Mouse (Mus musculus) spleen, adult 18-20 months (tissue): ENCODE data around the gene Exosc5.

Source experiments
- DNase-seq, 2 experiments: peaks; one replicate each; pipeline ENCODE4 v3.0.0; 2022; ENCODE audit warnings: mixed read lengths in 2 of 2

The Exosc5 gene

DNA sequence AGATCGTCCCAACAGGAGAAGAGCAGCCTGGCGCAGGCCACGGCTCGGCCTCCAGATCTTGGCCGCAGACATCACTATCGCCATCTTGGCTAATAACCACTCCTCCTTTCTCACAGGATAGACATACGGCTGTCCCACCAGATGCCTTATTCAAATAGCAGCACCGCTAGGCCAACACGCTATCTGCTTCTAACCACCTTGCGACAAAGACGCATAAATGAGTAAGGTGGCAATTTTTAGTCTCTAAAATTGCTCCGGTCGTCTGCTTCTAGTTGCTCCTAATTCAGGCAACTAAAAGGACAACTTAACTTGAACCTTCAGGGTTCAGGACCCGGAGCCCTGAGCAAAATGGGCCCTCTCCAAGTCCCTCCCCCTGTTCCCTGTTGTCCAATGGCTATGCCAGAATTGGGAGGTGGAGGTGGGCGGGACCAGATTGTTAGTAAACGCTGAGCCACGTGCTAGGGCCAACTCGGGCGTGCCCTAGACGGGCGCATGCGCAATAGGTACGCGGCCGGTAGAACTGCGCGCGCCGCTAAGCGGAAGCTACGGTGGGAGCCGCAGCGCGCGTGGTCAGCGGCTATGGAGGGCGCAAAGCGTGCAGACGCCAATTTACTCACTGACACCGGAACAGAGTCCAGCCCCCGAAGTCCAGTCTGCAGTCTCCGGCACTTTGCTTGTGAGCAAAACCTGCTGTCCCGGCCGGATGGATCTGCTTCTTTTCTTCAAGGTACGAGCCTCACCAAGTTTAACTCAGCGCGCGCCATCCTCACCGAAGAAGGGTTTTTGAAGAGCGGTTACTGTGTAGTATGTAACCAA is at the start of gene Exosc5, which contains the start of gene Bckdha:
Gene Exosc5, plus strand, starts transcription at position 508 of the 816 bp plus-strand sequence.
Gene Bckdha, minus strand, starts transcription at position 325 of the 816 bp plus-strand sequence.
- DNase-seq: peak; percentile 96 to 98

DNA sequence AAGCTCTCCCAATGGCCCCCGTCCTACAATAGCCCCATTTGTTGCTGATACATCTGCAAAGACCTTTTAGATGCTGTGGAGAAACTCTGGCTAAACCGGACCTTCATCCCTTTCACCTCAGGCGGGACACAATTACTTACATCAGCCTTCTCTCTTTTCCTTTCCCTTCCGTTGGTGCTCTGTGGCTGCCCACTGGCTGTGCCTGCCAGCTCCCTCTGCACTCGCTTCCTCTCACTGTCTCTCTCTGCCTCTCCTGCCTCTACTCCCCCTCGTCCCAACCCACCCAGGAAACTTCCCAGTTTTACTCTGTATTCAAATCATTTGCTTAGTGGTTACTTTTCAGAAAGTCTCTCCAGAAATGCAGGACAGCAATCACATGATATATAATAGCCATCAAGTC is 48.9 kb upstream of the Exosc5 start:
- no peak for DNase-seq

DNA sequence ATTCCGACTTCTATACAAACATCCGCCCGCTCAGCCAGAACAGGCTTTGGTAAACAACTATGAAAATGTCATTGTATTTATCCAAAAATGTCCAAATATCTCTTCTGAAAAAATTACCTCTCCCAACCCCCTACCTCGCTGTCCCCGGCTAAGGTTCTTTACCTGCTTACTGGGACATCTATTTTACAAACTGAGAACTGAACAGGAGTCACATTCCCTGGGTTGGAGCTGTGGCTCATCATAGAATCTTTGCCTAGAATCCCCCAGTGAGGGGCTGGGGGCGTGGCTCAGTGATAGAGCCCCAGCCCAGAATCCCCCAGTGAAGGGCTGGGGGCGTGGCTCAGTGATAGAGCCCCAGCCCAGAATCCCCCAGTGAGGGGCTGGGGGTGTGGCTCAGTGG is 47.5 kb upstream of the Exosc5 start:
- no peak for DNase-seq

DNA sequence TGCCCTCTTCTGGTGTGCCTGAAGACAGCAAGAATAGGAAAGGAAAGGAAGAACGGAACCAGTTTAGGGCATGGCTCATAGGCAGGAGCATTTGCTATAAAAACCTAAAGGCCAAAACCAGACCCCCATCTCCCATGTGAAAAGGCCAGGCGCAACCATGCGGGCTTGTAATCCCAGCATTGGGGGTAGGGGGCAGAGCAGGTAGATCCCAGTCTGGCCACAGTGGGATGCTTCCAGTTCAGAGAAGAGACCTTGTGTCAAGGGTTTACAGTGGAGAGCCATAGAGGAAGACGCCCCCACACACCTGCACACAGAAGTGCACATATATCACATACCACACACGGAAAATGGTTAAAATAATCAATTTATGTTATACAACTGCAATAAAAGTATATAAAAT is 44.9 kb upstream of the Exosc5 start:
- DNase-seq: no peak

DNA sequence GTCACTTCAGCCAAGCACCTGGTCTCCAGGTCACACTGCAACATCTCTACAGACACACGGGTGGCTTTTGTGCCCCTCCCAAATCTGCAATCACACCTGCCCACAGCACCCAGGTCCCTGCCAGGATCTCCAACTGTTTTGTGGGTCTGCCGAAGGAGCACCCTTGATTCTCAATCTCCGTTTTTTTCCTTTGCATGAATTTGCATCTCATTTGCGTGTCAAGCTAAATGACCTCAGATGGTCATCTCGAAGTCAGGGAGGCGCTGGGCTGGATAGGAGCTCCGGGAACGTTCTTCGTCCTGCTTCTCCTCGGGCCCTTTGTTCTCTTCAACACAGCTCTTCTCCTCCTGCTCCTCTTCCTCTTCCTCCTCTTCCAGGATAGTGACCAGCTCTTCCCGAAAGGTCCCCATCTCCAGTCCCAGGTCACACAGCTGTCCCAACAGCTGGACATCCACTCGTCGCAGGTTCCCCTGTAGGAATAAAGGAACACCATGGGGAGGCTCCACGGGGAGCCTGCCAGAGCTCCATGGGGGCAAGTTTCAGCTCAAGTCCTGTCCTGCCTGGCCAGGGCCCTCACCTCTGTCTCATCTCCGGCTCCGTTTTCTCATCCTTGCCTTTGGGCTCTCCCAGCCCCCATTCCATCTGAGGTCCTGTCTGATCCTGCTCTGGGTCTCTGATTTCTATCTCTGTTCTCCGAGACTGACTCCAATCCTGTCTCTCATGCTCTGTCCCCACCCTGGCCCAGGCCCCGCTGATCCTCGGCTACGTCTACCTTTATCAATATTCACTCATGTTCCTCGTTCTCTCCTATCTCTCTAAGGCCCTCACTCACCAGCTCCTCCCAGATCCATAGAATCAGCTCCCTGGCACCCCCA is 43.9 kb upstream of the Exosc5 start:
- no peak for DNase-seq

DNA sequence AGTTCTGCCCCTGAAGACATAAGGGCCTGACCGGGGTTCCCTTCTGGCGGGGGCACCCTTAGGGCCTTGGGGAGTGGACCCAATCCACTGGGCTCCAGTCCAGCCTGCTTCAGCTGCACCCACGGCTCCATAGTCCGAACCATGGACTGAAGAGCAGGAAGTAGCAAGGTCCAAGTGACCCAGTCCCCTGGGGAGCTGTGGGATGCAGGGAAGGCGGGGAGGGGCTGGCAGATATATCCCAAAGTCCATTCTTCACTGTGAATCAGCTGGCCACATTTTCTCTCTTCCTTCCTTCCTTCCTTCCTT is 43.3 kb upstream of the Exosc5 start, which contains the start of gene Erich4:
Gene Erich4, minus strand, starts transcription at position 187 of the 306 bp plus-strand sequence.
- no peak for DNase-seq

DNA sequence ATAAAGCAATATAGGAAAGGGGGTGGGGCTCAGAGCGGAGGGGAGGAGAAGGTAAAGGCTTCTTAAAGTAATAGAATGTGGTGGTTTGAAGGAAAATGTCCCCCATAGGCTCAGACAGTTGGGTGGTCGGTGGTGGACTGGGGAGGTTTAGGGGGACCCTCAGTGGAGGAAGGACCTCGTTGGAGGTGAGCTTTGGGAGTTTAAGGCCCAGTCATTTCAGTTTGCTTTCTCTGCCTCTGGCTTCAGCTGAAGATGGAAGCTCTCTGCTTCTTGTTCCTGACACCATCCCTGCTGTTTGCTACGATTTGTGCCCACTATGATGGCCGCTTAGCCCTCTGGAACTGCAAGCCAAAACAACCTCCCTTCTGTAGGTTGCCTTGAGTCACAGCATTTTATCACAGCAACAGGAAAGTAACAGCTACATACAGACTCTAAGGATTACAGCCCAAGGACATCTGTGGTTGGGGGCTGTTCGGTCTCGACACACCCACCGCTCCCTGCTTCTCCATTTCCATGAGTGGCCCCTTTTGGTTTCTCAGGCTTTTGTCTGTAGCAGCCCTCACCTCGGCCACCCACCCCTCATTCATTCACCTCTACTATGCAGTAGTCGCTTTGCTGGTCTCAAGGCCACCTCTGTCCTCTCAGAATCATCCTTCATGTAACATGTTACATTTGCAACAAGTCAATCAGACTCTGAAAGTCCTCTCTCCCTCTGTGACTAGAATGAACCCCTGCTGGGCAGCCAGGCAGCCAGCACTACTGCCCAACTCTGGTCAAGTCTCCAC is 41.4 kb upstream of the Exosc5 start:
- no peak for DNase-seq

DNA sequence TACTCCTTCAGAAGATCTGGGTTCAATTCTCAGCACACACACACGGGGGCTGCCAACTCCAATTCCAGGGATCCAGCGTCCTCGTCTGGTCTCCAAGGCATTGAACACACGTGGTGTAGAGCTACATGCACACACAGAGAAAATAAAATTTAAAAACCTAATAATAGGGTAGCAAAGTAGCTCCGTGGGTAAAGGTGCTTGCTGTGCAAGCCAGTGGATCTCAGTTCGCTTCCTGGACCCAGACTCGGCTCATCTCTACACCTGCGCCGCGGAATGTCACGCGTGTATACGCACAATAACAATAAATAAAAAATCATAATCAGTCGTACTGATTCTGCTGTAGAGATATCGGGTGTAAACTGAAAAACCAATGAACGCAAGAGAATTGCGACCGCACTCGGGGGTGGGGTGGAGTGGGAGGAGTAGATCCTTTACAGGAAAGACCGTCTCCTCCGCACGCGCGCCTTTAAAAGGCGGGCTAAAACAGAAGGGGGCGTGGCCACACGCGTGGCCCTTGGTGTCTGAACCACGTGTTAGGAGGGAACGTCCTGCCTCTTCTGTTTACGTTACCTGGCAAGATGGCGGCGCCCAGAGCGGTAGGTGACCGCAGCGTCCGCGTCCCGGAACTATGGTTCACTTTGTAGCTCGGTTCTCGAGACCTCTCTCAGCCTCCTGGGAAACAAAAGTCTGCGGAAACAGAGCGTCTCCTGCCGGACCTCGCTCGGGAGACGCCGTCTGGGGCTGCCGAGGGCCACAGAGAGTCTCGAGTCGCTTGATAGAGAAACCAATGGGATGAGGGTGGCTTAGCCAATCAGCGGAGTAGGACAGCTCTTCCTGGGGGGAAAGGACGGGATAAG is 39.9 kb upstream of the Exosc5 start, which contains the start of gene Dmac2:
Gene Dmac2, plus strand, starts transcription at position 550 of the 857 bp plus-strand sequence.
- DNase-seq: peak; percentile 95

DNA sequence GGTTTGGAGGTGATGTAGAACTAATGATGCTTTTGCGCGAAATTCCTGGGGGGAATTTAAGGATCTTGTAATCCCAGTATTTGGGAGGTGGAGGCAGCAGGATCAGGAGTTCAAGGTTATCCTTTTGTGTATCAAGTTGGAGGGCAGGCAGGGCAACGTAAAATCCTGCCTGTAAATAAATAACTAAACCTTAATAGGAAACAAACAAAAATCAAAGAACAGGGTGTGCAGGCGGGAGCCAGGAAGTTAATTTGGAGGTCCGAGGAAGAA is 39.3 kb upstream of the Exosc5 start:
- no peak for DNase-seq

DNA sequence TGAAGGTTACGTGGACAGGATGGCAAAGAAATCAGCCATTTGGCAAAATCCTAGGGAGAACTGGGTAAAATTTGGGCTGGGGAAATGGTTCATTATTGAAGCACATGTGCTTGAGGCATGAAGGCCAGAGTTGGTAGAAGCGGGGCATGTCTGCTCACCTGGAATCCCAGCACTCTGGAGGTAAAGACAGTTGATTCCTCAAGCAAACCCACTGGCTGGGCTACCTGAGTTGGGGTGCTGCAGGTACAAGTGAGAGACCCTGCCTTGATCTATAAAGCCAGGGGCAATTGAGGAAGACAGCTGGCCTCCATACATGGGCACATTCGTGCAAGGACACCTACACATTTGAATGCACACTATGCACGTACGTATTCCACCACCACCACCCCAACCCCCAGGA is 38.9 kb upstream of the Exosc5 start:
- no peak for DNase-seq

DNA sequence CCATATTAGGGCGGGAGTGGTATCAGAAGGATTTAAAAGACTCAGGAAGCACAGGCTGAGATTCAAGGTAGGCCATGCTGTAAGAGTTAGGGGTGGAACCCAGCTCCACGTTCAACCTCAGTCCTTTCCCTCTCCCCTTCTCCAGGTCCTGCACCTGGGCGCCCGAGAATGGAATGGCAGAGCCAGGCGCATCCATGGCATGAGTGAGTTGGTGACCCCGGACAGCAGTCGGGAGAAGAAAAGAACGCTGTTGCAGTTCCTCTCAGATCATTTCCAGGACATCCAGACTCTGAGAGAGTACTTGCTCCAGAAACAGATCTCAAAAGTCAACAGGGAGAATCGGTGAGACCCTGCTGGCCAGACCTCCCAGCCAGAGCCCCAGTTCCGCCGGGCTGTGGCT is 38.2 kb upstream of the Exosc5 start:
- no peak for DNase-seq

DNA sequence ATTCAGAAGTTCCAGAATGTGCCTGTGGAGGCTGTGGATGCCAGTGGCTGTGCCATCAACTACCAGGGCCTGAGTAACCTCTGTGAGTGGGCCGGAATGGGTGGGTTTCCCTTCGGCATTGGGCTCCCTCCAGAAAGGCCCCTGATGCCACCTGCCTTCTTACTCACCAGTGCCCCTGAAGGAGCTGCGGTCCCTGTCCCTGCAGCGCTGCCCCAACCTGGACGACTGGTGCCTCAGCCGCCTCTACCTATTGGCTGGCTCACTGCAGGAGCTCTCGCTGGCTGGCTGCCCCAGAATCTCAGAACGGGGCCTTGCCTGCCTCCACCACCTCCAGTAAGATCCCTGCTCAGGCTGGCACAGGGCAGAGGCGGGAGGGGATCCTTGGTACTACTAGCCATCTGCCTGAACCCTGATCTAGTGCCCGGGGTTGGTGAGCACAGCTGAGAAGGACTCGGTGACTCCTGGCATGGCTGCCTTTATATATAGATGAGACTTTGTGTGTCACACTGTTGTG is 35.0 kb upstream of the Exosc5 start:
- no peak for DNase-seq

DNA sequence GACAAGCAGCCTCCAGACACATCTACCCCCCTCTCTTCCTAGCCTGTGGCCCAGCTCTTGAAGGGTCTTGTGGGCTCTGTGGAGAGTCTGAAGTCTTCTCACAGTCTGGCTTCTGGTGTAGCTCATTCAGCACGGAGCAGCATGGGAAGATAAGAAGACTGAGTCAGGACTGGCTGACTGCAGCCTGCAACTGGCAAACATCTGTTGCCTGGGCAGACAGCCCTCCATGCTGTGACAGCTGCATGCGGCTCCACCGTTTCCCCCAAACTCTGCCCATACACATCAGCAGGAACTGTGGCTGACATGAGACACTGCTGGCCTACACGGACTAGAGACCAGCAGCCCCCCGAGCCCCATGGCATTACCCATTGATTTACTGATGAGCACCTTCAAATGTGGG is 34.1 kb upstream of the Exosc5 start:
- no peak for DNase-seq

DNA sequence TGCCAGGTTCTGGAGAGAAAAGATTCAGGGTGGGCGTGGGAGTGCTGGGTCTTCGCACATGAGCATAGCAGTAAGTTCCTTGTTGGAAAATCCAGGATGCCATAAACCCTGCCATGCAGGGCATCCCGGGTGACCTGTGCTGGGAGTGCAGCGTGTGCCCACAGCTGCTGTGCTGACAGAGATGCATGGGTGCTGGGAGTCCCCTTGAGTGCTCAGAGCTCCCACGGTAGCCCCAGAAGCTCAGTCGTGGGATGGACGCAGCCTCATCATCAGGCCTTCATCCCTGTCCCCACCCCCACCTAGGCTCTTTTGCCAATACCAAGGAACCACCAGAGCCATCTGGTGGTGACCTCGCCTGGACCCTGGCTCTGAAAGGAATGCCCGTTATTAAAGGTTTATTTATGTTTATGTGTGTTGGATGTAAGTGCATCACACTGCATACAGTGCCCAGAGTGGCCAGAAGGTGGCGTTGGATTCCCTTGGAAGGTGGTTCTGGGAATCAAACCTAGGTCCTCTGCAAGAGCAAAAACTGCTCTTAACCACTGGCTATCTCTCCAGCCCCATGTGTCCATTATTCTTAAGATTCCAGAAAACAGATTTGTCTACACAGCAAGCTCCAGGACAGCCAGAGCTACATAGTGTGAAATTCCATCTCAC is 33.2 kb upstream of the Exosc5 start:
- DNase-seq: peak in 1 of 2 experiments; percentile 63

DNA sequence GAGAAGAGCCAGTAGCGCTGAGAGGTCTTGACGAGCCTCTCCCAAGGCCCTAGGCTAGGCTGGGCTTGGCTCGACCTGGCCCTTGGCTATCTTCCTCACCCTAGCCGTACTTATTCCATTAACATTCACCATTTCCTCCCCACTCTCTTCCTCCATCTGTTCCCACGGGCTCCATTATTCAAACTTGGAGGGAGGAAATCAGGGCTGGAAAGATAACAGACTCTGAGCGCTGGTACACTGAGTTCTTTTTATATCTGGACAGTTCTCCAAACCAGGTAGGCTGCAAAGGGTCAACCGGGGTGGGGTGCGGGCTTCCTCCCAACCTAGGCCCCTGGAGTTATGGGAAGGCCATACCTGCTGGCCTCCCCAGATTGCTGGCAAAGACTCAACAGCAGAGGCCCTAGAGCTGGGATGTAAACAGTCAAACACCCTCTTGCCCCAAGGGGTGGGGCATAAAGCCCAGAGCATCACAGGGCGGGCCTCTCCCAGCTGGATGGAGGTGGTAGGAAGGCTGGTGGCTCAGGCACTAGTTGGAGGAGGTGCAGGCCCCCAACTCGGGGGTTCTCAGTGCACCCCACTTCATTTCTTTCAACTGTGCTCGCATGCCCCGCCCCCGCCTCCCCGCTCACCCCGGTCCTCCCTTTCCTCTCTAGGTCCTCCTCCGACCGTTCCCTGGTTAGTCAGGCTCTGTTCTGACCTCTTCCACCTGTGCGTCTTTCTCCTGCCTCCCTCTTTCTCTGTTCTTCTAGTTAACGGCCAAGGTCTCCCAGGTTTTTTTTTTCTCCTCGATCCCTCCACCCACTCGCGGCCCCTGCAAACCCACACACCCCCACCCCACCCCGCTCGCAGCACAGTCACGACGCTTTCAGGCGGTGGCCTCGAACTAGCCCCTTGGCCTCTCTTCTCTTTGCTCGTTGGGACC is 32.2 kb upstream of the Exosc5 start, which contains the start of gene B3gnt8:
Gene B3gnt8, plus strand, starts transcription at position 146 of the 922 bp plus-strand sequence.
- DNase-seq: no peak

DNA sequence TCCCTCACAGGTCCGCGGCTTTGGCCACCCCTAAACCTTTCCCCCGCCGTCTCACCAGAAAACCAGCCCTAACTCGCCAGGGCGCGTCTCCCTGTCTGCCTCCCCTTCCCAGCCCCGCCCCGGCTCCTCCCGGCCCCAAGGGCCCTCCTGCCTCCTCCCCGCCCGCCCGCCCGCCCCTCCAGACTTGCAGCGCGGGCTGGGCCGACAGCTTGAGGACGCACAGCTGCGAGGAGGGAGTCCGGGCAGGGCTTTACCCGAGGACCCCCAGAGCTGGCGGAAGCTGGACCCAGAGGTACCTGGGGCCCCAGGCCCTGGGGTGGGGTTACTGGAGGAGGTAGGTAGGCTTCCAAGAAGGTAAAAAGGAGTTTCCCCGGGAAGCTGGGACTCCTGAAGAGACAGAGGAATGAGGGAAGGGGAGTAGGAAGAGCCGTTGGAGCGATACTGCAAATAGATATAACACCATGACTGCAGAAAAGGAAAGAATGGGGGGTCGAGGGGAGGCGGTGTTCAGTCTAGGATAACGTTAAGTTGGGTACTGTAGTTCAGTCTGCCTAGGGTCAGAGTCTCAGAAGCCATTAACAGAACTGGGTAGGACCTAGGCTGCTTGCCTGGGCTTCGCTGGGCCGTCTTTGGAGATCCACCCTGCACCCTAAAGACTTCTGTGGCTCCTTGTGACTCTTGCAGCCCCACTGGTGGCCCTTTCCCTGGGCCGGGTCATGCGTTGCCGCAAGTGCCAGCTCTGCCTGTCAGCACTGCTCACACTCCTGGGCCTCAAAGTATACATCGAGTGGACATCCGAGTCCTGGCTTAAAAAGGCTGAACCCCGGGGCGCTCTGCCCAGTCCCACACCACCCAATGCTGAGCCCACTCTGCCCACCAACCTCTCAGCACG is 31.3 kb upstream of the Exosc5 start:
- peak; percentile 60 to 71 for DNase-seq

DNA sequence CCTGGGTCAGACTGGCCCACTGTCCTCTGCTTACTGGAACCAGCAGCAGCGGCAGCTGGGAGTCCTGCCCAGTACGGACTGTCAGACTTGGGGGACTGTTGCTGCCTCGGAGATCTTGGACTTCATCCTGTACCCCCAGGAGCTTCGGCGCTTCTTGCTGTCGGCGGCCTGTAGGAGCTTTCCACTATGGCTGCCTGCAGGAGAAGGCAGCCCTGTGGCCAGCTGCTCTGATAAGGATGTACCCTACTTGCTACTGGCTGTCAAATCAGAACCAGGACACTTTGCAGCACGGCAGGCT is 30.7 kb upstream of the Exosc5 start:
- DNase-seq: no peak

DNA sequence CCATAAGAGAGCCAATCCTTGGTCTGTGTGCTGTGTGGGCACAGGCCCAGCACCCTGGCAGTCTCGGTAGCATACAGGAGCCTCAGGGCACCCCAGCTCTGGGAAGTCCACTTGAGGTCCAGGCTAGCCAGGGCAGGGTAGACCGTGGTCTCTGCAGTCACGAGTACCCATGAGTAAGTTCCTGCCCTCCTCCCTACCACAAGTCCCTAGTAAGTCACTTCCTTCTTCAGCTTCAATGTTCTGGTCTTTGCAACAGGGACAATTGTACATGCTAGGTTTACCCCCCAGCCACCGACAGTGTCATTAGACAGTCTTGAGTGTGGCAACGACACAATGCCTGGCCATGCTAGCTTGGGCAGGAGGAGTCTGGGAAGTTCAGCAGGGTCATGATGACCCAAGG is 26.3 kb upstream of the Exosc5 start:
- DNase-seq: no peak

DNA sequence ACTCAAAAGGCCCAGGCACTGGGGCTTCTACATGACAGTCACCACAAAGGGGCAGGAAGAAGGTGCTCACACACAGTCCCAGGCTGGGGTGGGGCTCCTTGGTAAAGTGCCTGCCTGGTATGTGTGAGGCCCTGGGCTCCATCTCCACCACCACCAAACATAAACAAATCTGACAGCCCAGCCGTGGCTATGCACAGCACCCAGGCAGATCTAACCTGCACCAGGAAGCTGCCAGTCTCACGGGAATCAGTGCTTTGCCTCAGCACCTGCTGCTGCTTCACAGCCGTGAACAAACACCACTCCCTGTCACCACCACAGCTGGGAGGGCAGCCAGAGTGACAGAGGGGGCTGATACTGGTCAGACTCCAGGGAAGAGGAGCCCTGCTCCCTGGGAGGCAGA is 22.6 kb upstream of the Exosc5 start:
- peak; percentile 67 to 80 for DNase-seq
